Mouse (Mus musculus) G1E (cell line): ENCODE data around the gene Sppl3. TPM values are rescaled to one million over a fixed set of nuclear protein-coding genes. Genes with fewer than 3 reads are reported as not detected.
"Not testable (repeated sequence)": the region's sequence is repeated elsewhere in the genome, so short reads cannot be mapped to it uniquely, and the experiment has no call there.

Experiments
- ATAC-seq: 2 replicates; pipeline ENCODE4 v1.8.0; 2016; ENCODE audit warnings: mild to moderate bottlenecking; ENCODE audit not compliant: insufficient number of reproducible peaks, poor library complexity, low FRiP score, severe bottlenecking; ENCODE audit errors: extremely low read depth
- DNase-seq: peaks from one replicate; pipeline ENCODE4 v3.0.0; 2012; ENCODE audit warnings: low spot score
- H3K27me3 ChIP-seq: 2 replicates; pipeline ENCODE4 v1.6.1; 2012; ENCODE audit warnings: mild to moderate bottlenecking, low read length, inconsistent platforms; ENCODE audit not compliant: insufficient read depth
- H3K36me3 ChIP-seq: replicated peaks from 2 replicates; pipeline ENCODE3; 2012; ENCODE audit warnings: mild to moderate bottlenecking, inconsistent platforms
- H3K4me1 ChIP-seq: 2 replicates; pipeline ENCODE4 v1.6.1; 2012; ENCODE audit warnings: low read depth, low read length, inconsistent platforms, mixed read lengths; ENCODE audit not compliant: insufficient read depth
- H3K4me3 ChIP-seq: 2 replicates; pipeline ENCODE4 v1.5.1; 2012; ENCODE audit warnings: low read depth, mild to moderate bottlenecking, inconsistent platforms, low read length, moderate library complexity, mixed read lengths
- H3K9me3 ChIP-seq: replicated peaks from 2 replicates; pipeline ENCODE4 v1.6.1; 2012; ENCODE audit warnings: inconsistent platforms
- CTCF ChIP-seq: IDR thresholded peaks from 2 replicates; pipeline ENCODE4 v1.5.1; 2012; ENCODE audit warnings: low read depth, low read length, inconsistent platforms, mixed read lengths
- GATA1 ChIP-seq: IDR thresholded peaks from 2 replicates; pipeline ENCODE4 v1.6.1; 2012; ENCODE audit warnings: borderline replicate concordance, low read length, inconsistent platforms, mixed read lengths
- GATA2 ChIP-seq: IDR thresholded peaks from 2 replicates; pipeline ENCODE4 v1.6.1; 2012; ENCODE audit warnings: low read depth, low read length, inconsistent platforms, borderline replicate concordance
- POLR2AphosphoS5 ChIP-seq: IDR thresholded peaks from 2 replicates; pipeline ENCODE4 v1.6.1; 2012; ENCODE audit warnings: low read depth, low read length, inconsistent platforms; ENCODE audit not compliant: insufficient replicate concordance
- TAL1 ChIP-seq: conservative IDR thresholded peaks from 2 replicates; pipeline ENCODE4 v1.6.1; 2012; ENCODE audit warnings: low read depth, low read length, inconsistent platforms, mixed read lengths
- polyA plus RNA-seq: library from polyadenylated mRNA; stranded (reverse); fragments of >175 nt; gene quantifications from 2 replicates; pipeline ENCODE4 v1.2.3, GENCODE M21; 2012
- total RNA-seq, 2 experiments: library from RNA; stranded (forward) in 1 of 2; stranded (reverse) in 1 of 2; fragments of 200-1000 nt in 1 of 2; fragments of >200 nt in 1 of 2; fragmentation: Nextera tagmentation in 1 of 2; gene quantifications; 2 replicates each; pipeline ENCODE4 v1.2.3; 2014 to 2017

Sppl3 gene
- total and polyA plus RNA-seq, 3 experiments: 29.5 to 69.2 (median 35.9) TPM

DNA sequence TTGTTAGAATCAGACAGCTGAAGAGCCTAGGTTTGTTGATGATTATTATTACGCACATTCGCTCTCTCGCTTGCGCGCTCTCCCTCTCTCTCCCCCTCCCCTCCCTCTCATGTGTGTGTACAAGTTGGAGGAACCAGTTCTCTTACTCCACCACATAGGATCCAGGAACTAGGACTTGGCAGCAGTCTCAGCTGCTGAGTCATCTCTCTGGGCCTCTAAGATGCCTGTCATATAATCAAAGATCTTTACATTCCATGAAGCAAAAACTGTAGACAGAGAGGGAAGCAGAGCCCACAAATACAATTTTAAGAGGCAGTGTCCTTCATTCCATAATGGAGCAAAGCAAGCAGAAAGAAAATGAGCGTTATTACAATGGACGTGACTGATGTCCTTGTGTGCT lies 61.2 kb downstream of the Sppl3 start:
- ATAC-seq: peak; percentile 36
- H3K36me3 ChIP-seq: peaks cover 45% of the 10 kb centered on the region
- H3K4me1 ChIP-seq: peaks cover 90% of the 10 kb centered on the region
- TF ChIP-seq TAL1: no peak
- TF ChIP-seq GATA1: no peak
- no peak for TF ChIP-seq GATA2
- TF ChIP-seq CTCF: no peak
- no peak for TF ChIP-seq POLR2AphosphoS5
- no peaks in the 10 kb centered on the region for H3K9me3 ChIP-seq
- H3K4me3 ChIP-seq: peak overlapping the region; percentile 15; the same call in 1 of the 2 replicates
- no peaks in the 10 kb centered on the region for H3K27me3 ChIP-seq
- DNase-seq: no peak

DNA sequence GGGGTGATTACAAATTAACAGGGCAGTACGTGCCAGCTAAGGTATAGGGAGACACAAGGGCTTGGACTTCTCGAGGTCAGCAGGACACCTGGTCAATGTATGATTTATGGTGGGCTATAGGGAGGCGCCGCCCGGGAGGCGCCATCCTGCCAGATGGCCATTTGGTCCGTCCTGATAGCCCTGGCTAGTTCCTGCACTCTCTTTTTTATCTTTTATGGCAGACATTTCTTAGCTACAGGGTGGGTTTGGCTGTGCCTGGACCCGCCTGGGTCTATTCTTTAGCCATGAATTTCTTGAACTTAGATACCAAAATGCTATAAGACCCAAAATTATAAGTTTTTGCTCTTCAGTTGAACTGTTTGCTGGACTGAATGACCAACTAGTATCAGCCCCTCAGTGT lies 62.4 kb downstream of the Sppl3 start:
- H3K27me3 ChIP-seq, H3K9me3 ChIP-seq, DNase-seq, ATAC-seq, H3K4me3 ChIP-seq: not testable (repeated sequence)
- Histone ChIP-seq H3K36me3 (peaks cover 45% of the 10 kb centered on the region), H3K4me1 (peaks cover 84% of the 10 kb centered on the region)
- TF ChIP-seq TAL1: peak; percentile 57

DNA sequence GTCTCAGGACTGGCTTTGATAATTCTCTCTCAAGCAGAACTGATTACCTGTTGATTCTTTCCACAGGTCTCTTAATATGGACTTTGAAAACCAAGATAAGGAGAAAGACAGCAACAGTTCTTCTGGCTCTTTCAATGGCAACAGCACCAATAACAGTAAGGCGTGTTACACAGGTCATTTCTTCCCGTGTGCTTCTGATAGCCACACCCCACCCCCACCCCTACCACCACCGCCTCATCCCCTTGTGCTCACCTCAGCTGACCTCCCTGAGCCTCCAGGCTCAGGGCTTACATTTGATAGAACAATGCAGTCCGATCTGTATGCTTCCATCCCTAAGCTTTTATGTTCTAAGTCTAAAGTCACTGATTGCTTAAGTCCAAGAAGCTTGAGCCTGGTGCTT lies 63.8 kb downstream of the Sppl3 start:
- H3K4me3 ChIP-seq: peak overlapping the region; percentile 4; the same call in 1 of the 2 replicates
- peaks cover 70% of the 10 kb centered on the region for H3K4me1 ChIP-seq
- H3K27me3 ChIP-seq: no peaks in the 10 kb centered on the region
- TF ChIP-seq POLR2AphosphoS5 (no peak), TAL1 (no peak), GATA2 (no peak), GATA1 (no peak)
- DNase-seq (no peak), ATAC-seq (no peak)
- no peaks in the 10 kb centered on the region for H3K9me3 ChIP-seq
- H3K36me3 ChIP-seq: peaks cover 55% of the 10 kb centered on the region

DNA sequence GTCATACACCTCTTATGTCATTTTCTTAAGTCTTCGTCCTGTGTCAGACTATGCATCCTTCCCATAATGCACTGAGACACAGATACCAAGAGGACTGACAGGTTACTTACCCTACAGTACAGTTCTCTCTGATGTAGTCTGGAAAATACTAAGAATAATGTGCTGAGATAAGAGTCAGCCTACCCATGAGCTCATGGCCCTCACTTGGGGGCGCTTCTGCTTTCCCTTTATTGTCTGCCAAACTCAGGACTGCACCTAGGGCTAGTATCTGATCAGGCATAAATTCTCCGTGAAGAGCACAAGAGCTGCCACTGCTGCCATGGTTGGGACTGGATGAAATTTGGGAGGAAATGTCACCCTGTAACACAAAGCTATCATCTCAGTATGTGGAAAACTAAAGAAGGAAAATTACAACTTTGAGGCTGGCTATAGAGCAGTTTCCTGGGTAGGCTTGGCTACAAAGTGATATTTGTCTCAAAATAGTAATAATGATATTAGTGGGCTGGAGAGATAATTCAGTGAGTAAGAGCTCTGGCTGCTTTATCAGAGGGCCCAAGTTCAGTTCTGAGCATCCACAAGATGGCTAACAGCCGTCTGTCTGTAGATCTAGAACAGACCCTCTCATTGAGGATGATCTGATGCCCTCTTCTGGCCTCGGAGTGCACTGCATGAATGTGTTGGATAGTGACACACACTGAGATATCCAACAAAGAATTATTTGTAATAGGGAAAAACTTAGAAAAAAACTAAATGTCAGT lies 65.4 kb downstream of the Sppl3 start:
- DNase-seq (peak; percentile 42), ATAC-seq (no peak; the same call in 1 of the 2 replicates)
- peak; percentile 43; the same call in 1 of the 2 replicates for TF ChIP-seq CTCF
- TF ChIP-seq POLR2AphosphoS5: no peak
- Histone ChIP-seq H3K4me3 (no peak overlapping the region), H3K9me3 (no peaks in the 10 kb centered on the region), H3K36me3 (peaks cover 65% of the 10 kb centered on the region), H3K27me3 (no peaks in the 10 kb centered on the region), H3K4me1 (peaks cover 57% of the 10 kb centered on the region)

DNA sequence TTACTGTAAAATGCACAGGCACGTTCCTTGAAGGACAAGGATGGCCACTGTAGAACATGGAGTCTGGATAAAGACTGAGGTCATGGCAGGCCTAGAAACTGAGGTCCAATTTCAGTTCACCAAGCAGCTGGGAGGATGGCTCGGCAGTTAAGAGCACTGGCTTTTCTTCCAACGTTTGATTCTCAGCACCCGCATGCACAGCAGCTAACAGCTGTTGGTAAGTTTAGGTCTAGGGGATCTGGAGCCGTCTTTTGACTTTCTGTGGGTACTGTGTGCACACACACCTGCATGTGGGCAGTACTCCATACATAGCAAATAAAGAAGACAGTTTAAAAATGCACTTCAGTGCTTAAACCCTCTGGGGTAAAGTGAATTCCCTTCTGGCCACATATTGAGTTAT lies 70.7 kb downstream of the Sppl3 start:
- ATAC-seq (no peak), DNase-seq (no peak)
- Histone ChIP-seq H3K4me1 (peaks cover 12% of the 10 kb centered on the region; the same call in 1 of the 2 replicates), H3K4me3 (no peak overlapping the region), H3K36me3 (peaks cover 88% of the 10 kb centered on the region), H3K27me3 (no peaks in the 10 kb centered on the region), H3K9me3 (no peaks in the 10 kb centered on the region)
- TF ChIP-seq GATA1: no peak
- no peak for TF ChIP-seq GATA2
- no peak for TF ChIP-seq TAL1
- TF ChIP-seq POLR2AphosphoS5: no peak
- TF ChIP-seq CTCF: no peak

DNA sequence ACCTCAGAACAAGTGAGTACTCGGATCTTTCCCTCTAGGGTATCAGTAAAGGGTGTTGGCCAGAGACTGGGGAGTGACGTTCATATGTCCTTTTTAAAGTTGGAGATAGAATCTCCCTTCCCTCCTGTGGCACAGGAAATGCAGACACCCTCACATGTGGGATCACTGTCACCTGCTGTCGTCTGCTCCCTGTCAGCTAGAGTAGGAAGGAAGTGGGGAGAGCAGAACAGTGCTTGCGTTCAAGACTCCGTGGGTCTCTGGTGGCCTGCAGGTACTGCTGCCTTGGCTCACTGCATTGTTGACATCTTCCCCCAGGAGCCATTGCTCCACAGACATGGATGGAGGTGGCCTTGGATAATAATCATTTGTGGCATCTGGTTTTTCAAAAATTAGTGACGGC lies 72.6 kb downstream of the Sppl3 start:
- ATAC-seq (no peak), DNase-seq (no peak)
- Histone ChIP-seq H3K9me3 (no peaks in the 10 kb centered on the region), H3K4me3 (no peak overlapping the region), H3K36me3 (peaks cover 90% of the 10 kb centered on the region), H3K4me1 (peaks cover 6% of the 10 kb centered on the region; the same call in 1 of the 2 replicates), H3K27me3 (no peaks in the 10 kb centered on the region)
- TF ChIP-seq POLR2AphosphoS5 (no peak), TAL1 (no peak), GATA2 (no peak), GATA1 (no peak), CTCF (no peak)

DNA sequence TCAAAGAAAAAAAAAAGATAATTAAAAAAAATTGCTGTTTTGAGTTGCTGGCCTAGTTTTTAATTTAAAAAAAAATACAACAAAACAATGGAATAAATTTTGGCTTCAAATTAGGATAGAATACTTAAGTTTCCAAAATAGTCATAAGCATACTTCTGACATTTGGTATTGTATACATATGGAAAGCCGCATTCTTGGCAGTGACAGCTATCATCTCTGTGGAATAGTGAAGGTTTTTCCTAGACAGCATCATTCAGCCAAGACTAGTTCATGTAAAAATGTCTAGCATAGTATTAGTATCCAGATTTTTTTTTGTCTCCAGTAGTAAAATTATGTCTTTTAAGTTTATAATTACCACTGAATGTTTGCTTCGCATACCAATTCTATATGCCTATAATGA lies 74.7 kb downstream of the Sppl3 start:
- no peaks in the 10 kb centered on the region for H3K27me3 ChIP-seq
- DNase-seq (no peak), ATAC-seq (no peak)
- no peak for TF ChIP-seq GATA1
- no peak for TF ChIP-seq POLR2AphosphoS5
- TF ChIP-seq CTCF: no peak
- TF ChIP-seq GATA2: no peak
- TF ChIP-seq TAL1: no peak
- no peaks in the 10 kb centered on the region for H3K9me3 ChIP-seq
- peaks cover 12% of the 10 kb centered on the region for H3K4me1 ChIP-seq
- H3K4me3 ChIP-seq: no peak overlapping the region
- H3K36me3 ChIP-seq: peaks cover 93% of the 10 kb centered on the region
